Mouse (Mus musculus) CD4-positive, CD25-positive, alpha-beta regulatory T cell, adult 2 months (primary cell): ENCODE data around the gene Rsph10b.

Experiments used
- DNase-seq: peaks from one replicate; pipeline ENCODE4 v3.0.0-alpha.2; 2012; ENCODE audit warnings: low read depth, low spot score

Rsph10b gene

DNA sequence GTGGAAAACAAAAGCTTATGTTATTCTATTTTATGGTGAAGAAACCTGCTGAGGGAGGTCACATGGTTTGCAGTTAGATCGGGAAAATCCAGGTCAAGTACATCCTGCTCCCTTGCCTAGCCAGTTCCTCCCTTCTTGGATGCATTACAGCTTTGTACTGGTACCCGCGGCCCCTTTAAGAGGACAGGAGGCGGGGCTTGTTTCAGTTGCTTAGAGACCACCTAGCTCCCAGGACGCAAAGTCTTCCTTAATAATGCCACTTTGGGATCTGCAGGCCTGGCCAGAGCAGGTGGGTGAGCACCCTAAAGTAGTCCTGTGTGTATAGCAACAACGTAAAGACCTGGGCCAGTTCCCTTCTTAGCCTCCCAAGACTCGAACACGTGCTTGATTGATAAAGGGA lies at the start of gene Rsph10b:
TSS of gene Rsph10b (plus strand) at position 205 of the 400 bp plus-strand sequence.
- DNase-seq: no peak

GRCm38 (mm10) chr5:143885274-143885673 lies 47.6 kb upstream of the Rsph10b start:
- DNase-seq: no peak

DNA sequence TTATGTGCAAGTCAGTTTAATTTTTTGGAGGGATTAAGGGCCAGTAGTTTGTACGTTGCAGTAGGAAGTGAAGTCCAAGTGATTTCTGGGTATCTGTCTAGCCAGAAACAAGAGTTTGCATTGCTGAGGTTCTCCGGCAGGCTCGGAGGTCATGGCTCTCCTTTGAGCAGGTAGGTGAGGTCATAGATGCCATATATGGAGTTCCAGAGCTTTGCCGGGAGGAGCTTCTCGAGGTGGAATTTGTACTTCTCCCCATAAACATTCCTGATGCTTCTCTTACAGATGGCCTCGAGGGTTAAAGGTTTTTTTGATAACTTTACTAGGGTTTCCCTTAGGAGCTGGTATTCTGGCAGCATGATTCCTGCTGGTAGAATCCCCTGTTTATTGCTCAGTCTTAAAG lies 42.1 kb upstream of the Rsph10b start:
- DNase-seq: no peak

GRCm38 (mm10) chr5:143892255-143892886 lies 40.5 kb upstream of the Rsph10b start:
- no peak for DNase-seq

- peak; percentile 10 for DNase-seq
These were observed 39.4 kb upstream of the Rsph10b start for GRCm38 (mm10) chr5:143893396-143893795.

DNA sequence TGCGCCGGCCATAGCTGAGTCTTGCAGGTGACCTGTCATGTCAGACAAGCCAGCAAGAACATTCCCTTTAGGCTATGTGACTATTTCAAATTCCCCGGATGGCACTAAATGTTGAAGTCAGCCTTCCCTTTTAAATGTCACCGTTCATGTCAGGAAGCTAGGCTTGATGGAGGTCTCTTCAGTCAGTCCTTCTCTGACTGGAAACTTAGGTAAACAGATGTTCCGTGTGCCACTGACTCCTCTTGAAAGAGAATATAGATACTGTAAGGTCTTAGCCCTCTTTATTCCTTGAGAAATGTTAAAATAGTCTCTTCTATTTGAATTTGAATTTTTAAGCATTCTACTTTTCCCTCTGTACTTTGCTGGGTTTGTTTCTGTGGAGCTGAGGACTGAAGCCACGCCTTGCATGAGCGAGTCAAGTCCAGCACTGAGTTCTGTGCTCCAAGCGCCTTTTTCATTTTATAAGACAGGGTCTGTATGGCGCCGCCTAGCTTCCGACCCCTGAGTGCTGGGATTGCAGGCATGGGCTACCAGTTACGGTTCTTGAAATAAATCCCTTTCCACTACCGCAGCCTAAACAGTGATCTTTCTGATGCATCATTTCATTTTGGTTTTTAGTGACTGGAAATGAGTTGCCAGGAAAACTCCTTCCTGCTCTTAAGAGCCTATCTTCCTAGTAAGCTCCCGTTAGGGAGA lies 35.1 kb upstream of the Rsph10b start, which contains the start of gene Ankrd61:
TSS of gene Ankrd61 (minus strand) at position 51 of the 696 bp plus-strand sequence.
- DNase-seq: no peak

- DNase-seq: no peak
These were observed 30.7 kb upstream of the Rsph10b start for GRCm38 (mm10) chr5:143902111-143902510.

GRCm38 (mm10) chr5:143903813-143904212 lies 29.0 kb upstream of the Rsph10b start:
- no peak for DNase-seq

DNA sequence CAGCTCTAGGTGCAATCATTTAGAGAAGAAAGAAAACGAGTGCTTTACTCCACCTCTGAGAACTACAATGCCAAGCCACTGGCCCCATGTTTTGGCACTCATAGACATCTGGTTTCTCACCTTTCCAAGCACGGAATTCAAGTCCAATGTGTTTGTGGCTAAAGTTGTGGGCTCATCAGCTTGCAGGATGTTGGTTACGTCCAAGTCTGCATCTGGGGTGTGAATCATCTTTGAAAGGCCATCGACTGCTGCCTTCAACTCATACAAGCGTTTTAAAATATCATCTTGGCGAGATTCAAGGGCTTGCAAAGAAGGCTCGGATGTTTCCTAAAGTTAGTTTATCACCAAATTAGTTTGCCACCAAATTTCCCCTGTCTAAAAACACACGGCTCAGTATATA lies 26.4 kb upstream of the Rsph10b start:
- no peak for DNase-seq

DNA sequence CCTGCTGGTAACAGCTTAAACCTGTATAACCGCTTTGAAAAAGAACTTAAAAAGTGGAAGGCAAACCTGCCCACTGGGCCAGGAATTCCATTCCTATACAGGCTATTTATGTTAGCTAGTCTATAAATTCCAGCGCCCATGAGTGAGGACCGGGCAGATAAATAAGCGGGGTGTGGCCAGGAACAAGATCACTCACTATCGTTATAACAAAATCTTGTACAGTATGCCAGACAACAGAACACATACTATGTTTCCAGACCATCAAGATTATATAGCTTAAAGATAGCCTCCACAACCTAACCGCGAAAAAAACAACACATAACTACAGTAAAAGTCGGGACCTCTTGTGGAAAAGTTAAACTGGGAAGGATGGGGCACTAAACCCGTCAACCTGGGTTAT lies 23.9 kb upstream of the Rsph10b start:
- DNase-seq: no peak

- DNase-seq: peak; percentile 97
These were observed 23.1 kb upstream of the Rsph10b start, which contains the start of the genes Aimp2 and Pms2 for GRCm38 (mm10) chr5:143909417-143910400. TSS of gene Aimp2 (minus strand) at chr5:143909847. TSS of gene Pms2 (plus strand) at chr5:143909964.

GRCm38 (mm10) chr5:143916221-143916620 lies 16.6 kb upstream of the Rsph10b start:
- no peak for DNase-seq

DNA sequence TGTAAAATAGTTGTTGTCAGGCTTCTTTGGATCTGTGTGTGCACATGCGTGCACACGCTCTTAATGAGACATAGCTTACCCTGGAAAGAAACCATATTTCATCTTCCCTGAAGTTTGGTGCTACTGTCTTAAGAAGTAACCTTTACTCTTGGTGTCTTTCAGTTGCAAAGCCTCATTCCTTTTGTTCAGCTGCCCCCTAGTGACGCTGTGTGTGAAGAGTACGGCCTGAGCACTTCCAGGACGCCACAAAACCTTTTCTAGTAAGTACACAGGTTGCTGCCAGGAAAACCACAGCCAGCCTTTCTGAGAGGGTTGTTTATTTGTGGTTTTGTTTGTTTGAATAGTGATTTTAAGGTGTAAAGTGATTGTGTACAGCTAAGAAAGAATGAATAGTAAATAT lies 15.4 kb upstream of the Rsph10b start:
- DNase-seq: peak; percentile 83

GRCm38 (mm10) chr5:143918120-143918519 lies 14.7 kb upstream of the Rsph10b start:
- no peak for DNase-seq

- DNase-seq: no peak
These were observed 7.9 kb upstream of the Rsph10b start for GRCm38 (mm10) chr5:143924781-143925452.

- DNase-seq: no peak
These were observed 5.0 kb upstream of the Rsph10b start, which contains the start of gene Gm42421 for GRCm38 (mm10) chr5:143927875-143928274. TSS of gene Gm42421 (plus strand) at chr5:143928175.

DNA sequence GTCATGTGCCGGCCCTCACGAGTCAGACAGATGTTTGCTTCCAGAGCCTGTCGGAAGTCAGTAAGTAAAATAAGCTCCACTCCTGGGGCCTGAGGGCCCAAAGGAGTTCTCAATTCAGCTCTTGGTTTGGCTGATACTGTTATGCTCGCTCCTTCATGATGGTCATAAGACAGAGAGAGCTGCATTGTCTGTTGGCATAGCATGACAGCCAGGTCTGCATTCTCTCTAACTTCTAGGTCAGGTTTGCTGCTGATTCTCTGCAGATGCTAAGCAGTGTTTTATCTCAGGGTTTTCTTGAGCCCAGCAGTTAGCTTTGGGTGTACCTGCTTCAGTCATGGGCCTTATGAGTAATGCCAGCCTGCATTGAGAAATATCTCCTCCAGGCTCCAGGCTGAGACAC lies 3.5 kb upstream of the Rsph10b start:
- no peak for DNase-seq

DNA sequence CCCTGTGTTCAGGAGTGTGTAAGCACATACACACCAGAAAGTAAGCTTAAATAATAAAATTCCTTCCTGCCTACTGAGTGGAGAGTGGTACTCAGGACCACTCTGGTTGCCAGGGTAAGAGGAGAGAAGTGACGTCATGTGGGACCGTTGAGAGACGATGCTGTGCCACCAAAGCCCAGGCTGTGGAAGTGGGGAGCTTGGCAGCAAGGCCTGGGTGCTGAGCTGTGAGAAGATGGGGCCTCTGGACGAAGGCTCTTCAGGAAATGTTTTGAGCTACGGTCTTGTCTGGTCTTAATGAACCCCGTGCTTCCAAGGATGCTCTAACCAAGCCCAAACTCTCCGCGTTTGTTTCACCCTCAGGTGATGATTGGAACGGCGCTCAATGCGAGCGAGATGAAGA lies 2.2 kb upstream of the Rsph10b start:
- DNase-seq: no peak

GRCm38 (mm10) chr5:143931863-143932580 lies 813 bp upstream of the Rsph10b start:
- DNase-seq: no peak

DNA sequence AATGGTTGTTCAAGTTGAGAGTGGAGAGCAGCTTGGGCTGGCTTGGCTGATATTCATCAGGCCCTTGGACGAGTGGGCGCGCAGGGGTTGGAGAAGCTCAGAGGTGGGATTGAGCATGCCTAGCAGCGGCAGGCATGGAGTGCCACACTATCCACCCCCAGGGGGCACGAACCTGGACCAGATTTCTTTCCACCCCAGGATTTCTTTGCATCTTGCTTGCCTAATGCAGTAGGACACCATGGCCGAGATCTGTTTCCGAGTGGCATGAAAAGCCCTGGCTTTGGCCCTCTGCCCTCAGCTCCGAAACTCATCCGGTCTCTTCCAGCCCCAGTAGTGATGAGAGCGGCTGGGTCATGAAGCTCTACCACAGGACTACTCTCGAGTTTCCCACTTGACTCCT lies 579 bp downstream of the Rsph10b start:
- DNase-seq: no peak

DNA sequence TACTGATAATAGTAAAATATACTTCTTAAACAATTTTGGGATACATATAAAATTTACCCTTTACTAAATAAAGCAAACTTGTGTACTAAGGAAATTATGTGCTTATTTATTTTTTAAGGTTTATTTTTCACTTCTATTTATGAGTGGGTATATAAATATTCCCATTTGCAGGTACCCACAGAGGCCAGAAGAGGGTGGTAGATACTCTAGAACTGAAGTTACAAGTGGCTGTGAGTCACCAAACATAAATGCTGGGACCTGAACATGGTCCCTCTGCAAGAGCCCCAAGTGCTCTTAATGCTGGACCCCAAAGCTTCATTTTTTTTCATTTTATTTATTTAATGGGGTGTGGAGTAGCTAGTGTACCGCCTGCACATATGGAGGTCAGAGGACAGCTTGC lies 1.0 kb downstream of the Rsph10b start:
- no peak for DNase-seq
